Mouse (Mus musculus): ENCODE measurements around the gene Fig4. TPM values are rescaled to one million over a fixed set of nuclear protein-coding genes. Genes with fewer than 3 reads are reported as not detected.

The Fig4 gene
- total RNA-seq, 2 experiments from 2014 or later = 34.2 to 35.5 TPM

DNA sequence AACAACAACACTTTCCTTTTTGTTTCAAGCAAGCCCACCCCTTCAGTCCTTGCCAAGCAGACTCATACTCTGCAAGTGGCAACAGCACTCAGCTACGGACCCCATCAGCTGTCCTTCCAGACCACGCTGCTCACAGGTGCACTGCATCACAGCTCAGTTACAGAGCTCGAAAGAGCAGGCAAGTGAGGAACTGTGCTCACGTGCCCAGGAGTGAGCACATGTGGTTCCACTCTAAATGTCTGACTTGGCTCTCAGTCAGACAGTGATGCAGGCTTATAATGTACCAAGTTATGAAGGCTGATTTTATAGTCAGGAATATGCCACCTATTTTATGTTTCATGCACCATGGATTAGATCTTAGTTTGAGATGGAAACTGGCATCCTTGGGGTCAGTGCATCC is 79.6 kb downstream of the Fig4 start:
- DNase-seq (ENCODE audit: extremely low spot score in 1 of 2, low spot score in 1 of 2) = no peak

- no peak for DNase-seq (ENCODE audit: extremely low spot score in 1 of 2, low spot score in 1 of 2)
These were observed 81.9 kb downstream of the Fig4 start for GRCm38 (mm10) chr10:41221204-41221603.

DNA sequence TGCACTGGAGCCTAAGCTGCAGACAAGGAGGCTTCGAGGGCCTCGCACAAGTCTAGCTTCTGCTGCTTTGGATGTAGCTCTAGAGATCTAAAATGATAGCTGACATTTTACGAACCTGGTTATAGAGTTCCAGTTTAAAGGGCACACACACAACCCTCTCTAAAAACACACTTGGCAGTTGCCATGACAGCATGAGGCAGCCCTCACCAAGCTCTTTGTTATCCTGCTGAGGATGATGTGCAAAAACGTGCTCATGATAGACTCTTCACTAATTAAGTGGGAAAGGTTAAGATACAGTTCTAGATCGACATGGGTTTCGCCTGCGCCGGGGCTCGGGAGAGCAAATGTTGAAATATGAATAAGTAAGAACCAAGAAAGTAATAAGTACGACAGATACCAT is 84.2 kb downstream of the Fig4 start:
- no peak for DNase-seq (ENCODE audit: extremely low spot score in 1 of 2, low spot score in 1 of 2)

DNA sequence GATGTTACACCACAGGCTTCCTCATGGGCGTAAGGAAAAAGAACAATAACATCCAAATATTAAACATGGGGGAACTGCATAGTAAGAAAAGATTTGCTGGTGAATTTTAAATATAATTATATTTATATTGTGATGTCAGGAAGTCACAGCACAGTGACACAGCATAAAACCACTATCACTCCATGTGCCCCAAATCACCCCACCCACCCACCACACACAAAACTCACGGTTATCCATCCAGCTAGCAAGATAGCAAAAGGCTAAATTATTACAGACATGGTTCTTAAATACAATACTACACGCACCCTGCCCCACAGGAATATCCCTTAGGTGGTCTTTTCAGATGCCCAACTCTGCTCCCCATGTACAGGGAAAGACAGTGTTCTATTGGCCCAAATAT is 89.0 kb downstream of the Fig4 start:
- no peak for DNase-seq (ENCODE audit: extremely low spot score in 1 of 2, low spot score in 1 of 2)

DNA sequence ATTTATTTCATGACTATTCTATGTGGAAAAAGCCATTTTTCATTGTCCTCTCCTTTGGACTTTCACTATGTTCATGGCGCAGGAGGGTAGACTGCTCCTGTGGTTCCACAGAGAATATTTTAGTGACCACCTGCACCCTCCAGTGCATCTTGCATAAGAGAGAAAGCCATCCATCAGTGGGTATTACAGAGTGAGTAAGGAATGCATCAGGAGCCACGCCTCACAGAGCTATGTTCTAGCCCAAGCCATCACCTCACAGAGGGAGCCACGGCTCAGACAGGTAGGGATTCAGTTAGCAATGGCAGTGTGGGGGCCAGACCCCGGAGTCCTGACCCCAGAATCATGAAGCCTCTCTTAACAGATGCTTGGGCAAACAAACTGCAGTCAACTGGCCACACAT is 93.5 kb downstream of the Fig4 start:
- no peak for DNase-seq (ENCODE audit: extremely low spot score in 1 of 2, low spot score in 1 of 2)

GRCm38 (mm10) chr10:41208860-41209377 is 94.1 kb downstream of the Fig4 start:
- no peak for DNase-seq (ENCODE audit: extremely low spot score in 1 of 2, low spot score in 1 of 2)

DNA sequence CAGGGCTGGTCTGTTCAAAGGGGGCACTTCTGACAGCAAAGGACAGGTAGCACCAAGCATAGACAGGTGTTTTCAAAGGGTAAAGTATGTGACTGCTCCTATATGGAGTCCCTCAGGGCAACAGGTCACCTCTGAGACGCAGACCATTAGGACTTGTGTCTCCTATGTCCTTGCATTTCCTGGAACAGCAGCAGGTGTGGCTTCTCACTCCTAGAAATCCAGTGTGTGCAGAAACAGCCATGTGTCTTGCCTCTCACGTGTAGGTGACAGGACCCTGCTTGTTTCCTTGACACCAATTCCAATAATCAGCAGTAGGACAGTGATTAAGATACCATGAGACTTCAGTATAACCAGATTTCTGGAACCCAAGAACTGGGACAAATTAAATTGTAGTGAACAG is 97.4 kb downstream of the Fig4 start:
- no peak for DNase-seq (ENCODE audit: extremely low spot score in 1 of 2, low spot score in 1 of 2)

DNA sequence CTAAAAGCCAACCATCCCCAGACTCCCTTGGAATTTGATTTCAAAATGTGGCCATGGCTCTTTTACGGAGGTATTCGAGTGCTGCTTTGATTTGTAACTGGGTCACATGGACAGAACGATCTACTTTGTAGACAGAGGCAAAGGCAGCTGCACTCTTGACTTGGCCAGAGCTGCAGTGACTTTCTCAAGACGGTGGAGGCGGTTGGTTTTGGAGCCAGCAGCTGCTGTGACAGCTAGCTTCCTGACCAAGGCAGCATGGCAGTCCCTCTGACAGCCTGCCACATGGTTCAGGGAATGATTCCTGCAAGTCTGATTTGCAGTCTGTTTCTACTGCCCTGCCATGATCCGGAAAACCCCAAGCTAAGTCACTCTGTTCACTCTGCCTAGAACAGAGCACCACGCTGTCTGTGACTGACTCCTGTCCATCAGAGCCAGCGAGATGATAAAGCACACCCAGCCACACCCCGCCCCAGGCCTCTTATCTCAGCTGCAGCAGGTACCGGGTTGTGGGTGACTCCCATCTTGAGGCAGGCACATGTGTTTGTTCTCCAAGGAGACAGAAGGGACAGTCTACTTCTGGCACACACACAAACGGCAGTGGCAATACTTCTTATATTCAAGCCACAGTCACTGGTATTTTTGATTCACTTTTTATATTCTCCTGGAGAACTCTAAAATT is 98.3 kb downstream of the Fig4 start:
- no peak for DNase-seq (ENCODE audit: extremely low spot score in 1 of 2, low spot score in 1 of 2)

GRCm38 (mm10) chr10:41204191-41204590 is 98.9 kb downstream of the Fig4 start:
- DNase-seq (ENCODE audit: extremely low spot score in 1 of 2, low spot score in 1 of 2) = no peak

DNA sequence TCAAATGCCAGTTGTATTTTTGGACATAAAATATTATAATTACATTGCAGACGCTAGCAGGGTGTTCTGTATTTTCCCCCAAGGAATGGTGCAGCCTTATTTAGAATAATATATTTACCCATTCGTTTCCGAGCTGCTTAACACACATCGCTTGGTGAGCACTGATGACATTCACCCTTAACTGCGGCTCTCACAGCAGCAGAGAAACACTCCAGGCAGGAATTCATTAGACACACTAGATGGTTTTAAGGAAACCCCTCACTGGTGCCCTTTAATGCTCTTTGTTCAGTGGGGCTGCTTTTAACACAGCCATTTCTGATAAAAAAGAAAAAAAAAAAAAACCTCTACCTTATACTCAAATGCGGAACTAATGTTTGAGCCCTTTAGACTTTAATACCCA is 104.3 kb downstream of the Fig4 start:
- no peak for DNase-seq (ENCODE audit: extremely low spot score in 1 of 2, low spot score in 1 of 2)

DNA sequence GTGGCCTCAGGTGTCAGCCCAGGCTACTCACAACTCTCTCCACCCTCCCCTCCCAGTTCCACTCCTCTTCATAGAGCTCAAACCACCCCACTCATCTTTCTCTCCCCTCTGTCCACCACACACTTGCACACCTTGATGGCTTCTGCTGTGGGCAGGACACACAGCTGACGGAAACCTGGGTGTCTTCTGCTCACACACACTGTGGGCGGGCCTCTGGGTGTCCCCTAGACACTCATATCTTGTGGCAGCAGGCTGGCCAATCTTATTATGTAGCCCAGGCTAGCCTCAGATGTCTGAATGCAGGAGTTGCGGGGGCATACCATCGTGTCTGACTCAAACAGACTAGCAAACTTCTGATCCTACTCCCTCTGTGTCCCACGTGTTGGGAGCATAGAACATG is 105.3 kb downstream of the Fig4 start:
- DNase-seq (ENCODE audit: extremely low spot score in 1 of 2, low spot score in 1 of 2) = no peak

GRCm38 (mm10) chr10:41196295-41196694 is 106.8 kb downstream of the Fig4 start:
- no peak for DNase-seq (ENCODE audit: extremely low spot score in 1 of 2, low spot score in 1 of 2)

DNA sequence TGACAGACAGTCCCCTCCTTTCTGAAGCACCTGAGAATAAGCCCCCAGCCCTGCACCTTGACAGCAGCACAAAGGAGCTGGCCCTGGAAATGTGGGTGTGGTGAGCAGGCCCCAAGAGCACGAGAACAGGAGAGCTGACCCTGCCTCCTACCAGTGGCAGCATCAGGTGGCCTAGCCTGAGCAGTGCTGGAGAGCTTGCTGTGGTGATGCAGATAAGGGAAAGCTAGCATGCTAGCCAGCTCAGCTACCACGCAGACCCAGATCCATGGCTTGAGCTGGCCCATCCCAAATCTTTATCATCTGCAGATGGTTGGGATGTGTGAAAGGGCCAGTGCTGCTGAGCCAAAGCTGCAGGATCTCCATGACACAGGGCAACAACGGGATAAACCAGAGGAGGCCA is 113.7 kb downstream of the Fig4 start:
- no peak for DNase-seq (ENCODE audit: extremely low spot score in 1 of 2, low spot score in 1 of 2)

GRCm38 (mm10) chr10:41183975-41184374 is 119.1 kb downstream of the Fig4 start:
- DNase-seq (ENCODE audit: extremely low spot score in 1 of 2, low spot score in 1 of 2) = no peak

GRCm38 (mm10) chr10:41182644-41183043 is 120.4 kb downstream of the Fig4 start:
- no peak for DNase-seq (ENCODE audit: extremely low spot score in 1 of 2, low spot score in 1 of 2)

GRCm38 (mm10) chr10:41166141-41166540 is 136.9 kb downstream of the Fig4 start:
- no peak for DNase-seq (ENCODE audit: extremely low spot score in 1 of 2, low spot score in 1 of 2)

DNA sequence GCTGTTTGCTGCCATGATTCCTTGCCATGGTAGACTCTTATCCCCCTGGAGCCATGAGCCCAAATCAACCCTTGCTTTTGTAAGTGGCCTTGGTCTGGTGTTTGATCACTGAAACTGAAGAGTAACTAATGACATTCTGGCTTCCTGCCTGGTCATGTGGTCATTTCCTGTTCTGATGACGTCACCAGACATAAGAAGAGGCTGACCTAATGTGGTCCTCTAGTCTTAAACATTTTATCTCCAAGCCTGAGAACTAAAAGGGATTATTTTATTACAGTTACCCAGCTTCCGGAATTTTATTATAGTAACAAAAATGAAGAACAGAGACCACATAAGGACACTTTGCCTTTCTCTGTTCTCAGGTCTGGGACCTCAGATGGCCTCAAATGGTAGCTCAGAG is 140.0 kb downstream of the Fig4 start:
- no peak for DNase-seq (ENCODE audit: extremely low spot score in 1 of 2, low spot score in 1 of 2)

DNA sequence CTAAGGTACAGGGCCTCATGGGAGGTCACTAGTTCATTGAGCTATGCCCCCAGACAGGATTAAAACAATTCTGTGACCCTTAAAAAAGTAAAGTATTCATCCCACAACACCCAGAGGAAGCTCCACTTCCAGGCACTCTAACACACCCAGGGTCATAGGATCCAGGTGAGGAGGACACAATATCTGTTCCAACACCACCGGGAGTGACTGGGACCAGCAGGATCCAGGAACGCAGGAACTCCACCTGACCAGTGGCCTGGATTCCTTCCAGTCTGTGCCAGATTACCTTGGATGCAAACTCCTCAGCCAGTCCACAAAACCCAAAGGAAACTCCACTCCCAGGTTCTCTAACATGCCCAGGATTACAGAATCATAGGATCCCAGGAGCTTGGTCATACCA is 145.8 kb downstream of the Fig4 start:
- DNase-seq (ENCODE audit: extremely low spot score in 1 of 2, low spot score in 1 of 2) = no peak

- no peak for DNase-seq (ENCODE audit: extremely low spot score in 1 of 2, low spot score in 1 of 2)
These were observed 146.4 kb downstream of the Fig4 start for GRCm38 (mm10) chr10:41156693-41157092.

DNA sequence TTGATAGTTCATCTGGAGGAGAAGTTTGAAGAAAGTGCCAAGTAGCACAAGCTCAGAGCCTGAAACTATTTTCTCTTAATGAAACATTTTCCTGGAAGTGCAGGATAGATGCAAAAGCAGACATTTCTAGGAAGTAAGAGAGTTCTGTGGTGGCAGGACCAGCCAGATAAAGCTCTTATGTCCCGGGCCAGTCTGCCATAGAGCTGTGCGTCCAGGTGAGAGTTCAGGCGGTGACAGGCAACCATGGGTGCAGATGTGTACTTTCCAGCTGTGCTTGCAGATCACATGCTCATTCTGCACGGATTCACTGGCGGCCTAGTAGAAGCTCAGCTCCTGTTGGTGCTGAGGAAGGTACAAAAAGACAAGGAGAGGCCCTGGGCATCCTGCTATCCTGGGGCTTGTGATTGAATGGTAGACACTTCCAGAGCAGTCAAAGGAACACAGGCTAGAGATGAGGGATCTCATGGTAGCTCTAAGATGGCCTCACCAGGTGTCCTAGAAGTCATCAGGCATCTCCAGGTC is 149.8 kb downstream of the Fig4 start:
- DNase-seq (ENCODE audit: extremely low spot score in 1 of 2, low spot score in 1 of 2) = no peak

DNA sequence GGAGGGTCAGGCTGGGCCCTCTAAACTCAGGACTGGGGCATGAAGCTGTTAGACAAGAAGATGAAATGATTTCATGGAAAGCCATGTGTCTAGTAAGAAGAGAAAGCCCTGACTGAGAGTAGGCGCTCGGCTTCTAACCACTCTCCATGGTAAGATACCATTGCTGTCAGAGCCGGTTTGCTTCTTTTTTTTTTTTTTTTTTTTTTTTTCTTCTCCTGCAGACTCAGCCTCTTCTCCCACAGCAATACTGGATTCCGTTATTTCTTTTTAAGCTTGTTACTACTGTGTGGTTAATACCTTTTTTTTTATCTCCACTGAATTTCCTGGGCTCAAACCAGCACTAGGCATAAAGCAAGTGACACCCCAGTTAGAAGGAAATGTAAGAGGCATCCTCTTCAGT is 151.2 kb downstream of the Fig4 start:
- DNase-seq (ENCODE audit: extremely low spot score in 1 of 2, low spot score in 1 of 2) = no peak

GRCm38 (mm10) chr10:41151441-41151840 is 151.6 kb downstream of the Fig4 start:
- DNase-seq (ENCODE audit: extremely low spot score in 1 of 2, low spot score in 1 of 2) = no peak
